Mouse (Mus musculus) adrenal gland, adult (tissue): ENCODE measurements around the gene Dpf1.

ENCODE experiments used
- DNase-seq, 2 experiments: peaks; one replicate each; pipeline ENCODE4 v3.0.0; 2022 to 2023; ENCODE audit warnings: low spot score in 1 of 2; ENCODE audit not compliant: inconsistent age in 2 of 2

Gene Dpf1

DNA sequence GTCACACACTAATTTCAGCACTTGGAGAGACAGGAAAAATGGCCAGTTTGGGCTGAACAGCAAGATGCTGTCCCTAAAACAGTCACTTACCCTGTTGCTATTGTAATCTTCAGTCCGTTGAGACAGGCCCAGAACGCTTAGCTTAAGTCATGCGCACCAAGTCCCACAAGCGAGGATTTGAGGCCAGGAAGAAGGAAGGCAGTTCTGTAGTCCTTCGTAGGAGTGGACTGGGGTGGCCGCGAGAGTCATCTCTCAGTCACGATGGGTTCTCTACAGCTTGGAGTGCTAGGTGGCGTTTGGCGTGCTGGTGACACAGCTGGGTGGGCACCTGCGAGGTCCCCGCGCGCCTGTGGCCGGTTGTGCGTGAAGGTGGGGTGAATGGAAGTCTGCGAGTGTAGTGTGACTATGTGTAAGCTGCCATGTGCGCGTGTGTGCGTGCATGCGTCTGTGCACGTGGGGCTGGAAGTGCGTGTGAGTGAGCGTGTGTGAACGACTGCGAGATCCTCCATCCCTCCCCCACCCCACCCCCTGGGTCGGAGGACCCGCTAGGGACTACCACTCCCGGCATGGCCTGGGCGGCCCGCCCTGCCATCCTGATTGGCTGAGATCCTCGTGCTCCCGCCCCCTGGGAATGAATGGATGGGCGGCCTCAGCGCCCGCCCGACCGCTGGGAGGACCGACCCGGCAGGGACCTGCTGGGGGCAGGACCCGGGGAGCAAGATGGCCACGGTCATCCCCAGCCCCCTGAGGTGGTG lies 3.8 kb downstream of the Dpf1 start:
- DNase-seq = peak; percentile 91 to 97

- peak; percentile 44 to 83 for DNase-seq
These were observed 5.5 kb downstream of the Dpf1 start for GRCm38 (mm10) chr7:29309221-29309721.

DNA sequence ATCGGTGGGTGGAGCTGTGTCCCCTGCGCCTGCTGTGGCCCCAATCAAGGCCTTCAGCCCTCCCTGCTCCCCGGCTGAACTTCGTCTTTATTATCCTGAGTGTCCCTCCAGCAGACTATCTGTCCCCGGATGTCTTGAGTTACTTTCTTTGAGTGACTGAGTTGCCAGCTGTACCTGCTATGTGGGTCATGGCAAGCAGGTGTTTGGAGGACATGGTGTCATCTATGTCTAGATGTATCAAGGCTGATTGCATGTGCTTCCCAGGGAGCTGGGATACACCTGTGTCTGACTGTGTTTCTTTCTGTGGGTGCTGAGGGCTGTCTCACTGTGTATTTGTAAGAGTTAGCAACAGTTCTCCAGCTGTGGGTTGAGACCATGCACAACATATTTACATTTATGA lies 6.0 kb downstream of the Dpf1 start:
- DNase-seq = no peak

DNA sequence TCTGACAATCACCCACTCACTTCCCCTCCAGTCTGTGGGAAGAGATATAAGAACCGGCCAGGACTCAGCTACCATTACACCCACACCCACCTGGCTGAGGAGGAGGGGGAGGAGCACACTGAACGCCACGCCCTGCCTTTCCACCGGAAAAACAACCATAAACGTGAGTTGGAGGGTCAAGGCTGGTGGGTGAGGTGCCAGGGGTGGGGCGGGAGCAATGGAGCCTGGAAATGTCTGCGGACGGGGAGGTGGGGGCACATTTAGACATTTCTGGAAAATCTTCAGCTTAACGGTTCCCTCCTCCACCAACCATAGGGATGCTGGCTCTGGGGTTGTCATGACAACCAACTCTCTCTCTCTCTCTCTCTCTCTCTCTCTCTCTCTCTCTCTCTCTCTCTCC lies 9.3 kb downstream of the Dpf1 start:
- no peak for DNase-seq

GRCm38 (mm10) chr7:29313572-29314261 lies 10.0 kb downstream of the Dpf1 start:
- no peak for DNase-seq

DNA sequence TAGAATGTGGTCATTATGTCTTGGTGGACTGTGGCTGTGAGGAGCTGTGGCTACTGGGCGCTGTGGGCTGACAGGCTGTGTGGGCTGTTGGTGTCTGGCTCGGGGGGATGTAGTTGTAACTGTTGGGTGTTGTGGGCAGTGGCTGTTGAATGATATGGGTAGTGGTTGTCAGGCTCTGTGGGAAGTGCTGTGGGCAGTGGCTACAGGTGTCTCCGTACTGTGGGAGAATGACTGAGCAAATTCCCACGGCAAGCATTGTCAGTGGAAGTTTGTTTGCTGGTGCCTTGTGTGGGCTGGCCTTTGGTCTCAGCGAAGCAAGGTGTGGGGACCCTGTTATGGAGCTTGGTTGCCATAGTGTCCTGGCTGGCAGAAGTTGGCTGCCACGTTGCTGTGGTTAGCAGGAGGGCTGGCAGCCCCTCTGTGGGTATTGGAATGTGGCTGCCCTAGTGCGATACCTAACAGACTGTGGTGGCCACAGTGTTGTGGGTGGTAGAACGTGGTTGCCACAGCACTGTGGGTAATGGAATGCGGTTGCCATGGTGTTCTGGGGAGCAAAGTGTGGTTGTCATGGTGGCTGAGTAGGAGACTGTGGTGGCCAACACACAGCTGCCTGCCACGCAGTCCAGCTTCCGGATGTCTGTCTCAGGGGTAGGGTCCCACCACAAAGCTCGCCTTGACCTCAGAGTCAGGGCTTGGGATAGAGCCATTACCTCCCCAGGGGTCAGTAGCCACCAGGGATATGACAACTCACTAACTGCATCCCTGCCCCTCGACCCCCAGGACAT lies 11.3 kb downstream of the Dpf1 start:
- DNase-seq = no peak

DNA sequence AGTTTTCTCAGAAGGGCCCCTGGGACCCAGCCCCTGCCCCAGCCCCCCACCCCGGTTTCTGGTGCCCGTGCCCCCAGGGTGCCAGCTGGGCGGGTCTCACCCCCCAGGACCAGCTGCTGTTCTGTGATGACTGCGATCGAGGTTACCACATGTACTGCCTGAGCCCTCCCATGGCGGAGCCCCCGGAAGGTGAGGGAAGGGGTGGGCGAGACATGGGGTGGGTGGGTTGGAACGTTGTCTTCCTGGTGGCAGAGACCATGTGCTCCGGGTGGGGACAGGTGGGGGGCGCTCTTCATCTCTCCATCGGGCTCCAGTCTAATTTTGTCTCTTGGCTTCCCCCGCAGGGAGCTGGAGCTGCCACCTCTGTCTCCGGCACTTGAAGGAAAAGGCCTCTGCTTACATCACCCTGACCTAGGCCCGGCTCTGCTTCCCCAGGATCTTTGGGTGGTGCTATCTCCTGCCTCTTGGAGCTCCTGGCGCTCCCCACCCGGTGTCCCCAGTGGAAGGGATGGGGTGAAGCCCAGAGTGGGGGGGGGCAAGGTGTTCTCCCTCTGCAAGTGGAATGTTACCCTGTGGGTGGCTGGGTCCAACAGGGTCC lies 12.5 kb downstream of the Dpf1 start:
- no peak for DNase-seq

DNA sequence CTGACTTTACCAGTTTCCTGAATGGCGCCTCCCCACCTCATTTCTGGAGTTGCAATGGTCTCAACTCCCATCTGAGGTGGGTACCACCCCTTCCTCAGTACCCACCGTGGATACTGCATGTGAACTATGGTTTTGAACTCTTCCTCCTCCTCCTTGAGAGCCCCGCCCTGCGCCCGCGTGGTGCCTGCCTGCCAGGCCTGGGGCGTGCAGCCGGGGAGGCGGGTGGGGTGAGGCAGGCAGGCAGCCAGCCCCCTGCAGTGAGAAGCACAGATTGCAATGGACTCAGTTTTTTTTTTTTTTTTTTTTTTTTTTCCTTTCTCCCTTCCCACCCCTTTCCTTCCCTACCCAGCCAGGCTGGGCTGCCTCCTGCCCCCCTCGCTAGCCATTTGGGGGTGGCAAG lies 13.2 kb downstream of the Dpf1 start:
- DNase-seq = no peak

- DNase-seq = no peak
These were observed 13.8 kb downstream of the Dpf1 start for GRCm38 (mm10) chr7:29317558-29317957.

GRCm38 (mm10) chr7:29318115-29318911 lies 14.6 kb downstream of the Dpf1 start:
- DNase-seq = no peak

- DNase-seq = peak in 1 of 2 experiments; percentile 53
These were observed 15.9 kb downstream of the Dpf1 start for GRCm38 (mm10) chr7:29319337-29320307.

DNA sequence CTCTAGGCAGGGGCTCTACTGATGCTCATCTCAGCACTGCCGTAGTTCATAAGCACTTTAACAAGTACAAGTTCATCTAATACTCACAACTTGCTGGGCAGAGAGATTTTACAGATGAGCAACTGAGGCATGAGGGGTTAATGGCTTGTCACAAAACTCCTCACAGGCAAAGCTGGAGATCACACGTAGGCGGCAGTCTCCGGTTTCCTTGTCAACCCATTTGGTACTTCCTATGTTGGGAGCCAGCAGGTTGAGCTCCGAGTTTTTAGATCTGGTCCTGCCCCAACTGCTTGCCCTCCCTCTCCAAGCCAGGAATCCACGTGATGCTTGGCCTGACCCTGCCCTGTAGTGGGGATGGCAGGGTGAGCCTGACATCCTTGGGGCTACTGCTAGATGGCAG lies 23.3 kb downstream of the Dpf1 start:
- no peak for DNase-seq

- DNase-seq = no peak
These were observed 25.2 kb downstream of the Dpf1 start for GRCm38 (mm10) chr7:29328984-29329383.

- no peak for DNase-seq
These were observed 30.4 kb downstream of the Dpf1 start for GRCm38 (mm10) chr7:29334156-29334555.

GRCm38 (mm10) chr7:29335276-29335675 lies 31.5 kb downstream of the Dpf1 start:
- no peak for DNase-seq

DNA sequence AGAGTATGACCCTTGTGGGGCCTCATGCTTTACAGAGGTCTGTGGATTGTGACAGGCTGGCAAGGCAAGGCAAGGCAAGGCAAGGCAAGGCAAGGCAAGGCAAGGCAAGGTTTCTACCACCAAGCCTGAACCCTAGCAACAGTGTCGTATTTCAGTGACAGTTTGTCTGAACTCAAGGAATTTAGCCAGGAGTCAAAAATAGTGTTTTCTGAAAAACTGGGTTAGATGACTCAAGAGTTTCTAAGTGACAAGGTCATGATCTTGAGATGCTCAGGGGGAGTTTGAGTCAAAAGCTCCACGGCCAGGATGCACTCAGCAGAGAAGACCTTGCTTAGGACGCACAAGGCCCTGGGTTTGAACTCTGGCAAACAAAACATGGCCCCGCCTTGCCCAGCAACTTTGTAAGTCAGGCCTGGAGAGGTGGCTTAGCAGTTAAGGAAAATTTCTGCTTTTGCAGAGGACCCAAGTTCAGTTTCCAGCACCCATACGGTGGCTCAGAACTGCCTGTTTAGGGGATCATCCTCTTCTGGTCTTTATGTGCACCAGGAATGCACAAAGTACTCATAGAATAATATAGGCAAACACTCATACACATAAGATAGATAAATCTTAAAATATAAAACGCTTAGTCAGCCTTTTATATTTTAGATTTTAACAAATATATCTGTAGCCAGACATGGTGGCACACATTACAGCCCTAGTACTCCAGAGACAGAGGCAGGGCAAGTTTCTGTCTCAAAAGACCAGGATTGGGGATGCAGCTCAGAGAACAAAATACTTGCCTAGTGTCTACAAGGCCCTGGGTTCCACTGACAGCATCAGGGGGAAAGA lies 32.3 kb downstream of the Dpf1 start:
- peak in 1 of 2 experiments; percentile 81 for DNase-seq

- DNase-seq = no peak
These were observed 33.1 kb downstream of the Dpf1 start for GRCm38 (mm10) chr7:29336795-29337319.

DNA sequence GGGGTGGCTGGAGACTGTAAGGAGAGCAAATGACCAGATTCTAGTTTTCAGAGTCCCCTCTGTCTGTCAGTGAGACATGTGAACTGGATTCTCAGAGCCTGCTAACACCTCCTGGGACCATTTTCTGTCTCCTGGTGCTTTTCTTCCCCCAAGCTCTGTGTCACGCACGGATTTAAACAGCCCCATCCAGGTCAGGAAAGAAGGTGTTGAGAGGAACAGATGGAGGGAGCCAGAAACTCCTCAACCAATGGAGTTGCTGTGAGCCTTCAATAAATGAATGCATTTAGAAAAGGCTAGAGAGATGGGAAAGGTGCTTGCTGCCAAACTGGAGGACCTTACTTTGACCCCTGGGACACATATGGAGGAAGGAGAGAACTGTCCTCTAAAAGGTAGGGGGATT lies 34.0 kb downstream of the Dpf1 start:
- no peak for DNase-seq
